Mouse (Mus musculus) heart, postnatal 0 days (tissue): ENCODE measurements around the gene Rere.

ENCODE experiments used
- CTCF ChIP-seq: IDR thresholded peaks from 2 replicates; pipeline ENCODE4 v1.5.1; 2016; ENCODE audit warnings: antibody characterized with exemption, control low read depth, low read depth
- EP300 ChIP-seq: IDR thresholded peaks from 2 replicates; pipeline ENCODE4 v1.6.1; 2016; ENCODE audit warnings: antibody characterized with exemption, low read depth

GRCm38 (mm10) chr4:150238433-150239086 lies 42.9 kb upstream of the Rere start:
- TF ChIP-seq CTCF (no peak), EP300 (no peak)
